8 mouse cellular contexts compared by ENCODE assay signal in the genomic region with DNA sequence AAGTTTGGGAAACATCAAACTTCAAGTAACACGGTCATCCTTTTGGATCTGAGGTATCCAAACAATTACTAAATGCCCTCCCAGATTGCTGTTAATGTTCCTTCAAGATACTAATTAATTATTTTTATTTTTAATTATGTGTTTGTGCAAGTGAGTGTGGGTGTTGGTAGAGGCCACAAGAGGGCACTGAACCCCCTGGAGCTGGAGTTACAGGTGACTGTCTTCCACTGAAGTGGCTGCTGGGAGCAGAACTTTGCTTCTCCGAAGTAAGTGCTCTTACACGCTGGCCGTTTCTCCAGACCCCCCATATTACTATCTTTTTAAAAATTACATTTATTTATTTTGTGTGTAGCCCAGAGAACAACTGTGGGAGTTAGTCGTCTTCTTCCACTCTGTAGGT. TPM values are rescaled to one million over a fixed set of nuclear protein-coding genes. Genes with fewer than 3 reads are reported as not detected.
A peak's percentile ranks its signal among the peaks of the same experiment; 100 is the strongest.
DNase-seq lines count a peak whose midpoint lies in the region; ATAC-seq lines count a peak whose summit lies in the region.

No protein-coding gene starts in this region.

- H3K4me3 ChIP-seq in embryonic facial prominence, embryonic 15.5 days (replicated peaks), result peak overlapping the region; percentile 92
- H3K4me3 ChIP-seq in limb, embryonic 12.5 days (replicated peaks), result peak overlapping the region; percentile 98
- H3K4me3 ChIP-seq in stomach, embryonic 15.5 days (replicated peaks), result peak overlapping the region; percentile 87

- no peaks in the 10 kb centered on the region for H3K9me3 ChIP-seq in embryonic facial prominence, embryonic 15.5 days (replicated peaks)
- no peaks in the 10 kb centered on the region for H3K9me3 ChIP-seq in limb, embryonic 12.5 days
- no peaks in the 10 kb centered on the region for H3K9me3 ChIP-seq in stomach, embryonic 15.5 days

- H3K9ac ChIP-seq in embryonic facial prominence, embryonic 15.5 days, result peak overlapping the region; percentile 96; the same call in 1 of the 2 replicates
- H3K9ac ChIP-seq in limb, embryonic 12.5 days (replicated peaks), result peak overlapping the region; percentile 96
- no peak overlapping the region for H3K9ac ChIP-seq in stomach, embryonic 15.5 days

- H3K4me1 ChIP-seq in embryonic facial prominence, embryonic 15.5 days, result peaks cover 13% of the 10 kb centered on the region
- H3K4me1 ChIP-seq in limb, embryonic 12.5 days (replicated peaks), result peaks cover 8% of the 10 kb centered on the region
- H3K4me1 ChIP-seq in stomach, embryonic 15.5 days, result peaks cover 4% of the 10 kb centered on the region; the same call in 1 of the 2 replicates

- H3K27ac ChIP-seq in embryonic facial prominence, embryonic 15.5 days (replicated peaks), result no peak overlapping the region
- H3K27ac ChIP-seq in limb, embryonic 12.5 days, result 0 out of 2 replicates have a peak overlapping the region, but pooled peaks have one; percentile 99
- H3K27ac ChIP-seq in stomach, embryonic 15.5 days, result no peak overlapping the region

- no peaks in the 10 kb centered on the region for H3K36me3 ChIP-seq in embryonic facial prominence, embryonic 15.5 days
- no peaks in the 10 kb centered on the region for H3K36me3 ChIP-seq in limb, embryonic 12.5 days
- H3K36me3 ChIP-seq in stomach, embryonic 15.5 days, result no peaks in the 10 kb centered on the region

- H3K4me2 ChIP-seq in embryonic facial prominence, embryonic 15.5 days (replicated peaks), result peak overlapping the region; percentile 59
- H3K4me2 ChIP-seq in limb, embryonic 12.5 days, result peak overlapping the region; percentile 64
- peak overlapping the region; percentile 60 for H3K4me2 ChIP-seq in stomach, embryonic 15.5 days

- peak; percentile 14 for DNase-seq in embryo, embryonic 11 days
- DNase-seq in embryo, embryonic 9.5 days (ENCODE audit: extremely low spot score), result no peak
- DNase-seq in A20 (ENCODE audit: low read depth, low spot score), result peak; percentile 75
- DNase-seq in cerebellum, adult 8-10 months, result no peak
- DNase-seq in adipocyte (ENCODE audit: low spot score), result no peak

- ATAC-seq in embryonic facial prominence, embryonic 15.5 days (ENCODE audit: insufficient number of reproducible peaks, low FRiP score, low TSS enrichment, low read depth), result no peak
- ATAC-seq in limb, embryonic 12.5 days (ENCODE audit: insufficient number of reproducible peaks, insufficient read depth, low FRiP score, low TSS enrichment, low read depth), result no peak
- ATAC-seq in stomach, embryonic 15.5 days (ENCODE audit: insufficient read depth, low FRiP score, low read depth), result no peak

- 86% methylated on average over 5 of the region's 5 CpGs for WGBS in embryonic facial prominence, embryonic 15.5 days
- 91% methylated on average over 5 of the region's 5 CpGs for WGBS in limb, embryonic 12.5 days
- WGBS in stomach, embryonic 15.5 days, result 83% methylated on average over 5 of the region's 5 CpGs

- H3K27me3 ChIP-seq in embryonic facial prominence, embryonic 15.5 days, result no peaks in the 10 kb centered on the region
- no peaks in the 10 kb centered on the region for H3K27me3 ChIP-seq in limb, embryonic 12.5 days
- no peaks in the 10 kb centered on the region for H3K27me3 ChIP-seq in stomach, embryonic 15.5 days (replicated peaks)

RNA-seq across cellular contexts. Expression of a gene that starts 0.9 kb away (rescaled TPM):
- polyA plus RNA-seq in embryonic facial prominence, embryonic 15.5 days (2015; fragmentation: Nextera tagmentation; extraction: Ambion mirVana), result 17.1 and 17.6 TPM in 2 replicates
- 17.2 and 18.2 TPM in 2 replicates for polyA plus RNA-seq in limb, embryonic 12.5 days (2016; fragmentation: Nextera tagmentation; extraction: Ambion mirVana)
- 12.7 and 13.1 TPM in 2 replicates for polyA plus RNA-seq in stomach, embryonic 15.5 days (2015; fragmentation: Nextera tagmentation; extraction: Ambion mirVana)

Comparison
In these comparisons a context has a peak if more than half of its experiments do, and no peak if none do; other contexts are left out.
1. DNase-seq: peak in embryo, embryonic 11 days (single experiment) and A20 (single experiment); none in embryo, embryonic 9.5 days (single experiment), cerebellum, adult 8-10 months (single experiment) and adipocyte (single experiment).
2. Peak in every context shown above with its lines, with median percentiles within 50 percentile points of each other: H3K4me2 ChIP-seq and H3K4me3 ChIP-seq.